Mouse (Mus musculus) thymus, adult 18-20 months (tissue): ENCODE measurements around the gene Pias3.
"Not testable (repeated sequence)": the region's sequence is repeated elsewhere in the genome, so short reads cannot be mapped to it uniquely, and the experiment has no call there.

Experiments
- DNase-seq, 2 experiments: peaks; one replicate each; pipeline ENCODE4 v3.0.0; 2022; ENCODE audit warnings: mixed read lengths in 2 of 2

Gene Pias3

GRCm38 (mm10) chr3:96730785-96731184 is 34.6 kb downstream of the Pias3 start:
- DNase-seq = no peak

DNA sequence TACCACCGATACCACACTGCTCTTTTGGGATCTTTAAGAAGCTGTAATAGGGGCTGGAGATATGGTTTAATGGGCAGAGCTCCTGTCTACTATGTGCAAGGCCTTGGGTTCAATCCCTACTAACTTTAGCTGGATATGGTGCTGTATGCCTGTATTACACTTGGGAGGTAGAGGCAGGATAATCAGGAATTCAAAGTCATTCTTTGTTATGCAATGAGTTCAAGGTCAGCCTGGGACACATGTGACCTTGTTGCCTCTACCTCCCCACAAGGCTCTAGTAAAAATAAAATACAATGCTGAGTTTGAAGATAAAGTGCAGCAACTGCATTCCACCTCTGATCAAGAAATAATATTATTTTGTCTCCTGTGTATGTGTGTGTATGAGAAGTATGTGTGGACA is 37.8 kb downstream of the Pias3 start:
- DNase-seq = no peak

GRCm38 (mm10) chr3:96735200-96735599 is 39.0 kb downstream of the Pias3 start:
- DNase-seq = no peak

- DNase-seq = no peak
Measured at GRCm38 (mm10) chr3:96737013-96737740, 41.0 kb downstream of the Pias3 start.

GRCm38 (mm10) chr3:96737995-96738394 is 41.8 kb downstream of the Pias3 start:
- DNase-seq = no peak

DNA sequence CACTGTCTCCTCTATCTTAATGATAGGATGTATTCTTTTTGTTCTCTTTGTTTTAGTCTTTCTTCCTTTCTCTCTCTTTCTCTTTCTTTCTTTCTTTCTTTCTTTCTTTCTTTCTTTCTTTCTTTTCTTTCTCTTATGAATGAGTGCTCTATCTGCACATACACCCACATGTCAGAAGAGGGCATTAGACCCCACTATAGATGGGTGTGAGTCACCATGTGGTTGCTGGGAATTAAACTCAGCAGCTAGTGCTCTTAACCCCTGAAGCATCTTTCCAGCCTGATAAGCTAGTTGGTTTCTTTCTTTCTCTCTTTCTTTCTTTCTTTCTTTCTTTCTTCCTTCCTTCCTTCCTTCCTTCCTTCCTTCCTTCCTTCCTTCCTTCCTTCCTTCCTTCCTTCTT is 44.1 kb downstream of the Pias3 start:
- DNase-seq = not testable (repeated sequence)

- no peak for DNase-seq
Measured at GRCm38 (mm10) chr3:96744348-96744747, 48.2 kb downstream of the Pias3 start.

DNA sequence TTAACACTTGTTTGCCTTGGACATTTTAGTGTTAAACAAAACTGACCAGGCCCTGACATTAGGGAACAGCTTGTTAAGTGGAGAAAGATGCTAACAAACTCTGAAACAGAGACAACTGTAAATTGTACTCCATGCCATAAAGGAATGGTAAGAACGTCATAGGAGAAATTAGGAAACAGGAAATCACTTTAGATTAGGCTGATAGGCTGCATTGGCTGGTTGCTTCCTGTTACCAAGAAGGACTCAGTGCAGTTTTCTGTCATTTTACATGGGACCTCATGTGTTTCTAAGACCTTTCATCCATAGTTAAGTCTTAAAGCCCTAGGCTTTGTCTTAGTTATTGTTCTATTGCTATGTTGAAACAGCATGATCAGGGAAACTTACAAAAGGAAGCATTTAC is 50.6 kb downstream of the Pias3 start:
- no peak for DNase-seq
